Mouse (Mus musculus): ENCODE measurements around the gene Tubb5.

Tubb5 gene

DNA sequence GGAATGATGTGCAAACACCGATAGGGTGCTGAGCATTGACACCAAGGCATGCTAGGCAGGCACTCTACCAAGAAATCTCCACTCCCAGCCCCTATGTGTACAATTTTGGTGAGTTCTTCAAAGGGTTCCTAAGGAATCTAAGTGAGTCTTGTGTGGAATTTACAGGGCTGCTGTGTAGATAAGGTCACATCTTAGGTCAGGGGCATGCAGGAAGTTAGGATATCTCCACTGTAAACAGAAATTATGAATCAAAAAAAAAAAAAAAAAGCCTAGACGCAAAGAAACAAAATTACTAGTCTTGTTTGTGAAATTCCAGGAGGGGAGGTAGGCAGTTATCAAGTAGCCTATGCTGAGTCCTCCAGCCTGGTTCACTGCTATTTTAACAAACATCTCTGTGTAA is 45.3 kb downstream of the Tubb5 start:
- no peak for DNase-seq

- no peak for DNase-seq
These were observed 47.2 kb downstream of the Tubb5 start for GRCm38 (mm10) chr17:35790933-35791332.

DNA sequence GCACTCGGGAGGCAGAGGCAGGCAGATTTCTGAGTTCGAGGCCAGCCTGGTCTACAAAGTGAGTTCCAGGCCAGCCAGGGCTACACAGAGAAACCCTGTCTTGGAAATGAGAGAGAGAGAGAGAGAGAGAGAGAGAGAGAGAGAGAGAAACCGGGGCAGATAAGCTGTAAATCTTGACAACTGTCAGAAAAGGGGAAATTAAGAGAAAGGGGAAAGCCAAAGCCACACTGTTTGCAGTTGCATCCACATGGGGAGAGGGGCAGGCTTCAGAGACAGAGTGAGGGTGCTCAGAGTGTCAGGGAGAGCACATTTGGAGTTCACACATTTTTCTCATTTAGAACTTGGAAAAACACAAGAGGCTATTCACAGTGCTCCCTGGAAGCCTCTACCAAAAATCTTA is 50.1 kb downstream of the Tubb5 start:
- no peak for DNase-seq

DNA sequence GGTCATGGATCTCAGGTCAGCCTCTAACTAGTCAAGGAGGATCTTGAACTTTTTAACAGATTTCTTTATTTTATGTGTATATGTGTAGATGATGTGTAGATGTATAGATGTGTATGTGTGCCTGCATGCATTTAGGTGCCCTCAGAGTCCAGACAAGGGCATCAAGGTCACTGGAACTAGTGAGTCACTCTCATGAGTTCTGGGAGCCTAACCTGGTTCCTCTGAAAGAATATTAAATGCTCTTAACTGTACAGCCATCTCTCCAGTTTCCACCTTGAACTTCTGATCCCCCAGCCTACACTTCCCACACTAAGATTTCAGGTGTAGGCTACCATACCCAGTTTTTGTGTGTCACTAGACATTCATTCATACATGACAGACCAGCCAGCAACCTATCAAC is 50.6 kb downstream of the Tubb5 start:
- no peak for DNase-seq

GRCm38 (mm10) chr17:35785140-35785539 is 53.0 kb downstream of the Tubb5 start:
- DNase-seq, result no peak

- no peak for DNase-seq
These were observed 54.2 kb downstream of the Tubb5 start for GRCm38 (mm10) chr17:35783944-35784343.

Data from B cell, adult 2 months (primary cell).